Mouse (Mus musculus): ENCODE data around the gene Hmcn1. TPM values are rescaled to one million over a fixed set of nuclear protein-coding genes. Genes with fewer than 3 reads are reported as not detected.

Hmcn1 gene
- total and polyA plus RNA-seq, 3 experiments: not detected

DNA sequence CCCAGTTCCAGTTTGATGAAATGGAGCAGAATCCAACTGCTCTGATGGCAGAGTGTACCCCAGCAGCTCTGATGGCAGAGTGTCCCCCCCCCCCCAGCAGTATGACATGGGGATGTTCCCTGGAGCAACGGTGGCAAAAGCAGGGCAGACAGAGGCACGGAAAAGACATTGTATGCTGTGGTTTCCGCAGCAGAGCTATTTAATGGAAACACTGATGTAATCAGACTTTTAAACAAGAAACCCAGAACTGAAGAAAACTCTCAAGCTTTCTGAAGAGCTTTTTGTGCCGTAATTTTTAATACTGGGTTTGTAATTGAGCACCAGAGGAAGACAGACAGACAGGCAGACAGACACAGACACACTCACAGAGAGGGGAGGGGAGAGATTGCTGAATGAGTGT is 426.9 kb downstream of the Hmcn1 start:
- Histone ChIP-seq H3K9me3 (replicated peaks; ENCODE audit: insufficient read depth, low read length) (no peaks in the 10 kb centered on the region), H3K27ac (ENCODE audit: control insufficient read depth, low read depth, low read length) (no peak overlapping the region), H3K4me1 (ENCODE audit: control insufficient read depth in 1 of 2, insufficient read depth in 2 of 2, low read length in 2 of 2) (no peaks in the 10 kb centered on the region), H3K4me3 (ENCODE audit: control insufficient read depth in 1 of 2, insufficient read depth in 1 of 2, low read depth in 2 of 2, low read length in 2 of 2) (no peak overlapping the region), H3K9ac (ENCODE audit: control insufficient read depth, low read depth, low read length, poor library complexity, severe bottlenecking) (no peak overlapping the region), H3K27me3 (ENCODE audit: control insufficient read depth in 1 of 2, insufficient read depth in 2 of 2, low read length in 2 of 2) (no peaks in the 10 kb centered on the region), H3K79me2 (ENCODE audit: control insufficient read depth, insufficient read depth, low read length, poor library complexity) (no peaks in the 10 kb centered on the region), H3K36me3 (ENCODE audit: control insufficient read depth in 1 of 2, insufficient read depth in 2 of 2, low read length in 2 of 2) (no peaks in the 10 kb centered on the region)
- no peak for DNase-seq (ENCODE audit: low read depth, low spot score)
- no peak for TF ChIP-seq JUND (IDR thresholded peaks at IDR 0.05; ENCODE audit: low read depth, low read length)
- no peak for TF ChIP-seq RAD21 (IDR thresholded peaks at IDR 0.05; ENCODE audit: low read depth, low read length)
- TF ChIP-seq MYC (IDR thresholded peaks at IDR 0.05; ENCODE audit: low read depth, low read length): no peak
- TF ChIP-seq CTCF (IDR thresholded peaks at IDR 0.05 in 2 of 3, conservative IDR thresholded peaks at IDR 0.05 in 1 of 3; ENCODE audit: control insufficient read depth in 1 of 3, insufficient read depth in 1 of 3, low read depth in 2 of 3, low read length in 3 of 3, poor library complexity in 1 of 3, severe bottlenecking in 1 of 3): no peak
- TF ChIP-seq POLR2AphosphoS2 (IDR thresholded peaks at IDR 0.05; ENCODE audit: low read length): no peak
- TF ChIP-seq POLR2A (IDR thresholded peaks at IDR 0.05; ENCODE audit: control insufficient read depth in 1 of 2, insufficient read depth in 1 of 2, low read depth in 1 of 2, low read length in 2 of 2, poor library complexity in 1 of 2): no peak
- TF ChIP-seq CHD1 (IDR thresholded peaks at IDR 0.05; ENCODE audit: low read depth, low read length): no peak
- no peak for TF ChIP-seq RCOR1 (IDR thresholded peaks at IDR 0.05; ENCODE audit: low read depth, low read length)

DNA sequence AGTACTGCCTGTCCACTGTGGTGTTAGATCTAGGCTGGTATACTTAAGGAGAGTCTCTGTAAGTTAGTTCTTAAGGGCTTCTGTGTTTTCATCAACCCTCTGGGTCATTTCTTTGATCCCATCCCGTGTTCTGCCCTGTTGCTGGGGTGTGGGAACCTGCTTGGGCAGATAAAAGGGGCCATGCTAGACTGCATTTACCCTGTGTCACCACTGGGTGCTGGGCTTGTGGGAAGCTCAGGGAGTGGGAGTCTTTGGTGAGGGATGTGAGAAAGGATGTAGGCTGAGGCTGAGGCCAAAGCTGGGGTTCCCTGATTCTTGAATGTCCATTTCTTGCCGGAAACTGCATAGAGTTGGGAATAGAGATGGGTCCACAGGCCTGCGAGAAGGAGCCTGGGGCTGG is 436.6 kb downstream of the Hmcn1 start:
- H3K9me3 ChIP-seq (replicated peaks; ENCODE audit: insufficient read depth, low read length): no peaks in the 10 kb centered on the region
- no peak for DNase-seq (ENCODE audit: low read depth, low spot score)
- no peak for TF ChIP-seq CHD1 (IDR thresholded peaks at IDR 0.05; ENCODE audit: low read depth, low read length)
- TF ChIP-seq GATA1 (IDR thresholded peaks at IDR 0.05; ENCODE audit: low read depth, low read length): no peak
- TF ChIP-seq EP300 (IDR thresholded peaks at IDR 0.05; ENCODE audit: low read depth in 1 of 2, low read length in 2 of 2): no peak

DNA sequence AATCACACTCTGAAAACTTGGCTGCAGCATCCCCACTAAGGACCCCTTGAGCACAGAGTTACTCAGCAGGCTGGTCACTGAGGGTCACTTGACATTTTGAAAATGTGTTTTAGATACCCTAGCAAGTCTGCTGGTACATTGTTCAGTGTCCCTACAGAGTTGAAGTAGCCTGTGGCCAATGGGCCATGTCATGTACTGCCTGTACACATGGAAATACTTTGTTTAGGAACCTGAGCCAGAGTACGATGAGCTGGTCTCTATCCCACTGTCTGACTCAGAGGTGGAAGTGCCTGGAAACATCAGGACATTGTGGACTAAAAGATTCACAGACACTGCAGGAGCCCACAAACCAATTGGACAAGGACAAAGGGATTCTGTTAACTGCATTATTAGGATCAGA is 441.8 kb downstream of the Hmcn1 start:
- Histone ChIP-seq H3K9me3 (replicated peaks; ENCODE audit: insufficient read depth, low read length) (no peaks in the 10 kb centered on the region), H3K79me2 (ENCODE audit: control insufficient read depth, insufficient read depth, low read length, poor library complexity) (no peaks in the 10 kb centered on the region), H3K9ac (ENCODE audit: control insufficient read depth, low read depth, low read length, poor library complexity, severe bottlenecking) (no peak overlapping the region), H3K27me3 (ENCODE audit: control insufficient read depth in 1 of 2, insufficient read depth in 2 of 2, low read length in 2 of 2) (no peaks in the 10 kb centered on the region), H3K36me3 (ENCODE audit: control insufficient read depth in 1 of 2, insufficient read depth in 2 of 2, low read length in 2 of 2) (no peaks in the 10 kb centered on the region), H3K27ac (ENCODE audit: control insufficient read depth, low read depth, low read length) (no peak overlapping the region), H3K4me3 (ENCODE audit: control insufficient read depth in 1 of 2, insufficient read depth in 1 of 2, low read depth in 2 of 2, low read length in 2 of 2) (no peak overlapping the region), H3K4me1 (ENCODE audit: control insufficient read depth in 1 of 2, insufficient read depth in 2 of 2, low read length in 2 of 2) (no peaks in the 10 kb centered on the region)
- TF ChIP-seq ETS1 (IDR thresholded peaks at IDR 0.05; ENCODE audit: low read depth, low read length): no peak
- TF ChIP-seq ELF1 (IDR thresholded peaks at IDR 0.05; ENCODE audit: low read depth, low read length): no peak
- no peak for TF ChIP-seq RAD21 (IDR thresholded peaks at IDR 0.05; ENCODE audit: low read depth, low read length)
- no peak for DNase-seq (ENCODE audit: low read depth, low spot score)

More for the DNA sequence above, 436.6 kb downstream of the Hmcn1 start:
- Histone ChIP-seq H3K4me3 (ENCODE audit: control insufficient read depth in 1 of 2, insufficient read depth in 1 of 2, low read depth in 2 of 2, low read length in 2 of 2) (no peak overlapping the region), H3K27ac (ENCODE audit: control insufficient read depth, low read depth, low read length) (no peak overlapping the region), H3K4me1 (ENCODE audit: control insufficient read depth in 1 of 2, insufficient read depth in 2 of 2, low read length in 2 of 2) (no peaks in the 10 kb centered on the region), H3K36me3 (ENCODE audit: control insufficient read depth in 1 of 2, insufficient read depth in 2 of 2, low read length in 2 of 2) (no peaks in the 10 kb centered on the region), H3K79me2 (ENCODE audit: control insufficient read depth, insufficient read depth, low read length, poor library complexity) (no peaks in the 10 kb centered on the region), H3K27me3 (ENCODE audit: control insufficient read depth in 1 of 2, insufficient read depth in 2 of 2, low read length in 2 of 2) (no peaks in the 10 kb centered on the region), H3K9ac (ENCODE audit: control insufficient read depth, low read depth, low read length, poor library complexity, severe bottlenecking) (no peak overlapping the region)
